Mouse (Mus musculus) embryonic facial prominence, embryonic 12.5 days (tissue): ENCODE data around the gene Cc2d2b. TPM values are rescaled to one million over a fixed set of nuclear protein-coding genes. Genes with fewer than 3 reads are reported as not detected.

Source experiments
- ATAC-seq: fragments of 200-750 bp; cut with Nextera tagmentation; 2 replicates; pipeline ENCODE4 v1.8.0; 2017; ENCODE audit not compliant: insufficient number of reproducible peaks, insufficient read depth, low FRiP score, low TSS enrichment
- H3K27ac ChIP-seq: fragments of 300-500 bp; sonication (generic); 2 replicates; pipeline ENCODE4 v1.5.1; 2016; ENCODE audit warnings: mild to moderate bottlenecking
- H3K27me3 ChIP-seq: fragments of 300-500 bp; sonication (generic); 2 replicates; pipeline ENCODE4 v1.6.1; 2016; ENCODE audit warnings: mild to moderate bottlenecking, moderate library complexity
- H3K36me3 ChIP-seq: fragments of 300-500 bp; sonication (generic); 2 replicates; pipeline ENCODE4 v1.6.1; 2016; ENCODE audit warnings: mild to moderate bottlenecking
- H3K4me1 ChIP-seq: fragments of 300-500 bp; sonication (generic); 2 replicates; pipeline ENCODE4 v1.6.1; 2016
- H3K4me2 ChIP-seq: fragments of 300-500 bp; sonication (generic); replicated peaks from 2 replicates; pipeline ENCODE4 v1.6.1; 2016; ENCODE audit warnings: mild to moderate bottlenecking, moderate library complexity
- H3K4me3 ChIP-seq: fragments of 300-500 bp; sonication (generic); 2 replicates; pipeline ENCODE4 v1.5.1; 2016; ENCODE audit warnings: mild to moderate bottlenecking
- H3K9ac ChIP-seq: fragments of 300-500 bp; sonication (generic); 2 replicates; pipeline ENCODE4 v1.6.1; 2016; ENCODE audit warnings: mild to moderate bottlenecking, moderate library complexity
- H3K9me3 ChIP-seq: fragments of 300-500 bp; sonication (generic); 2 replicates; pipeline ENCODE4 v1.6.1; 2016; ENCODE audit warnings: mild to moderate bottlenecking, moderate library complexity
- WGBS: fragments of 180-500 bp; shearing (Covaris S2); methylation state at CpG from one replicate; pipeline ENCODE4 v1.1.7; 2016; 5-methylcytosine and 5-hydroxymethylcytosine counted together
- polyA plus RNA-seq: library from polyadenylated mRNA; unstranded; fragments of >200 nt; fragmentation: Nextera tagmentation; extraction: Ambion mirVana; gene quantifications from 2 replicates; pipeline ENCODE4 v1.2.1, GENCODE M21; 2016

Cc2d2b gene
- 0.50 and 0.55 TPM in 2 replicates for polyA plus RNA-seq

GRCm38 (mm10) chr19:40748559-40748958, at the start of gene Cc2d2b:
Gene Cc2d2b, plus strand, starts transcription at chr19:40748753.
- H3K36me3 ChIP-seq = no peaks in the 10 kb centered on the region
- H3K4me1 ChIP-seq = no peaks in the 10 kb centered on the region
- H3K9ac ChIP-seq = no peak within 1 kb of the TSS
- peak within 1 kb of the TSS; percentile 27 for H3K4me2 ChIP-seq
- no peak for ATAC-seq
- H3K4me3 ChIP-seq = no peak within 1 kb of the TSS
- no peak within 1 kb of the TSS for H3K27ac ChIP-seq
- H3K27me3 ChIP-seq = no peaks in the 10 kb centered on the region
- 62% methylated on average over 17 of the region's 17 CpGs for WGBS
- H3K9me3 ChIP-seq = no peaks in the 10 kb centered on the region

DNA sequence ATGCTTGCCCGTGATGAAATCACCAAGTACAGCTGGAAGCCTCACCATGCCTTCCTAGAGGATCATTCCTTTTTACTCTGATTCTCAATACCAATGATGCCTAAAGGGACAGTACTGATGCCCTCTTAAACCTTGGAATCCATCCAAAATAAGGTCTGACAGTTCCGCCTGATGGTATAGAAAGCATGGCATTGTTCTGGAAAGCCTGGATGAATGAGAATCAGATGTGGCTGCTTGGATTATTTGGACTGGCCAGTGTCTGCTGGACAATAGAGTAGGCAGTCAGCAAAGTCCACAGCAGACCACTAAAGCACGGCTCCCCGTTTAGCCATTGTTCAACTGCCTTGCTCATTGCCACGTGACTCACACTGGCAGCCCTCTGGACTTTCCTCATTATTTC, 48.7 kb upstream of the Cc2d2b start:
- ATAC-seq = no peak
- 73% methylated on average over 5 of the region's 5 CpGs for WGBS
- H3K36me3 ChIP-seq = no peaks in the 10 kb centered on the region
- no peak overlapping the region for H3K4me2 ChIP-seq
- no peaks in the 10 kb centered on the region for H3K27me3 ChIP-seq
- no peaks in the 10 kb centered on the region for H3K4me1 ChIP-seq
- no peak overlapping the region for H3K4me3 ChIP-seq
- H3K27ac ChIP-seq = no peak overlapping the region
- H3K9me3 ChIP-seq = no peaks in the 10 kb centered on the region
- H3K9ac ChIP-seq = no peak overlapping the region

GRCm38 (mm10) chr19:40702406-40702805, 46.1 kb upstream of the Cc2d2b start:
- H3K9ac ChIP-seq = no peak overlapping the region
- H3K27me3 ChIP-seq = no peaks in the 10 kb centered on the region
- no peaks in the 10 kb centered on the region for H3K9me3 ChIP-seq
- H3K4me1 ChIP-seq = no peaks in the 10 kb centered on the region
- no peak overlapping the region for H3K4me2 ChIP-seq
- 55% methylated on average over 4 of the region's 4 CpGs for WGBS
- no peak overlapping the region for H3K4me3 ChIP-seq
- no peak overlapping the region for H3K27ac ChIP-seq
- no peaks in the 10 kb centered on the region for H3K36me3 ChIP-seq
- no peak for ATAC-seq

DNA sequence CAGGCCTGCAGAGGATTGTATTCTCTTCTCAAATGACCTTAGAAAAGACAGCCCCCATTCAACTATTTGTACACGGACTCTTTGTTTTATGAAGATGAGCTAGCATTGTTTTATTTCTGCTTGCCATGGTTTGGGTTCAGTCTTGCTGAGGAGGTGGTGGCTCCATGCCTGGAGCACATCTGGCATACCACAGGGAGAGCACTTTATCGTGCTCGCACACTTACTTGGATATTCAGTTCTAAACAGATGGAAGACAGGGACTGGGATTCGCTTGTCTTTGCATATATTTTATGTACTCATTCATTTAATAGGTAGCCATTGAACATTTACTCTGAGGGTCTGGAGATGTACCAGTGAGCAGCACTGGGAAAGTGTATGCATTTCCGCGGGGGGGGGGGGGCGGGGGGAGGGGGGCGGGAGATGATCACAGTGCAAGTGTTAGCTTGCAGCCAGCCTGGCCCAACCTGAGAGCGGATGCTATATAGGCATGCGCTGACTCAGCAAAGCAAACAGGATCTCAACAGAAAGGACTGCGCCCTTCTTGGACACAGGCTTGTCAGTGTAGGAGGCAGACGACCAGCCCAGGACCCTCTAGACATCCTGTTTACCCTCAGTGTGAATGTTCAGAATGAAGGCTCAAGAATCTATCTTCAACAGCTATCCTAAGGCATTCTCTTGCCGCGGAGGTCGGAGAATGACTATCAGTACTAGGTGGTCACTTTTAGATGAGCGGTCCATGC, 35.5 kb upstream of the Cc2d2b start:
- WGBS = 80% methylated on average over 16 of the region's 16 CpGs
- no peak overlapping the region for H3K27ac ChIP-seq

GRCm38 (mm10) chr19:40714700-40715099, 33.9 kb upstream of the Cc2d2b start:
- Histone ChIP-seq H3K4me3 (no peak overlapping the region), H3K36me3 (no peaks in the 10 kb centered on the region), H3K9ac (no peak overlapping the region), H3K27ac (no peak overlapping the region), H3K4me2 (no peak overlapping the region), H3K4me1 (no peaks in the 10 kb centered on the region), H3K27me3 (no peaks in the 10 kb centered on the region), H3K9me3 (no peaks in the 10 kb centered on the region)
- no peak for ATAC-seq
- WGBS = 62% methylated on average over 5 of the region's 5 CpGs

More for the DNA sequence above, 35.5 kb upstream of the Cc2d2b start:
- ATAC-seq = no peak
- Histone ChIP-seq H3K4me2 (no peak overlapping the region), H3K4me1 (0 out of 2 replicates have a peak, but pooled peaks cover 3% of the 10 kb centered on the region), H3K27me3 (no peaks in the 10 kb centered on the region), H3K9me3 (no peaks in the 10 kb centered on the region), H3K36me3 (no peaks in the 10 kb centered on the region), H3K9ac (no peak overlapping the region), H3K4me3 (no peak overlapping the region)

DNA sequence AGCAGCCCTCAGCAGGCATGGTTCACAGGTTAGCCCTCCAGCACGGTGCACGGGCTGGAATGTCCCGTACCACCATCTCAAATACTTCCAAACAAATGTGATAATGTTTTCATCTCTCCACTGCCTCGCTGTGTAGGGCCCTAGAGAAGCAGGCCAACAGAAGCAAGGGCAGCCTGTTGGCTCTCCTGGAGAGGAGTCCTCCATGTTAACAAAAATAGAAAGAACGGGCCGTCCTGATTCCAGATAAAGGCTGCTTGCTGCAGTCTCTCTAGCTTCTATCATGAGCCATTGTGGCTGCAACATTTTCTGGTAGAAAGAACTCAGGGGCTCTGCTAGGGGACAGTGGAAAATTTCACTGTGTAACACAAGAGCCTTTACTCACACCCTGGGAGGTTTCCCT, 31.6 kb upstream of the Cc2d2b start:
- H3K4me2 ChIP-seq = no peak overlapping the region
- no peak overlapping the region for H3K4me3 ChIP-seq
- no peaks in the 10 kb centered on the region for H3K9me3 ChIP-seq
- H3K27me3 ChIP-seq = no peaks in the 10 kb centered on the region
- no peak overlapping the region for H3K27ac ChIP-seq
- no peak for ATAC-seq
- no peaks in the 10 kb centered on the region for H3K4me1 ChIP-seq
- no peaks in the 10 kb centered on the region for H3K36me3 ChIP-seq
- 83% methylated on average over 6 of the region's 6 CpGs for WGBS
- H3K9ac ChIP-seq = no peak overlapping the region

GRCm38 (mm10) chr19:40719439-40720105, 29.0 kb upstream of the Cc2d2b start:
- Histone ChIP-seq H3K4me1 (no peaks in the 10 kb centered on the region), H3K4me2 (no peak overlapping the region), H3K36me3 (no peaks in the 10 kb centered on the region), H3K9ac (no peak overlapping the region), H3K27ac (no peak overlapping the region), H3K9me3 (no peaks in the 10 kb centered on the region), H3K4me3 (no peak overlapping the region), H3K27me3 (no peaks in the 10 kb centered on the region)
- no peak for ATAC-seq
- 49% methylated on average over 11 of the region's 11 CpGs for WGBS

DNA sequence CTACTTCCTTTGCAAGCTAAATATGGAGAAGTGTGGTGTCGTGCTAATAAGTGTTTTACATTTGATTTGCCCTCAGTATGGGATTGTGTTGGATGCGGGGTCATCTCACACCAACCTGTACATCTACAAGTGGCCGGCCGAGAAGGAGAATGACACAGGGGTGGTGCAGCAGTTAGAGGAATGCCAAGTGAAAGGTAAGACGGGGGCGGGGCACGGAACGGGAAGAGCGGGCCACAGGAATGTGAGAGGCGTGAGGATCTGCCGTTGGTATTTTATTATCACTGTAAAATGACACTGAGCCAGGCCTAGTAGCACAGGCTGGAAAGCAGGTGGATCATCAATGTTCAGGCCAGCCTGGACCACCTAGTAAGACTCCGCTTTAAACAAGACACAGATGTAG, 28.2 kb upstream of the Cc2d2b start:
- no peak overlapping the region for H3K4me3 ChIP-seq
- ATAC-seq = no peak
- no peaks in the 10 kb centered on the region for H3K4me1 ChIP-seq
- no peaks in the 10 kb centered on the region for H3K36me3 ChIP-seq
- no peak overlapping the region for H3K9ac ChIP-seq
- H3K27ac ChIP-seq = no peak overlapping the region
- H3K9me3 ChIP-seq = no peaks in the 10 kb centered on the region
- 74% methylated on average over 12 of the region's 12 CpGs for WGBS
- H3K27me3 ChIP-seq = no peaks in the 10 kb centered on the region
- no peak overlapping the region for H3K4me2 ChIP-seq

DNA sequence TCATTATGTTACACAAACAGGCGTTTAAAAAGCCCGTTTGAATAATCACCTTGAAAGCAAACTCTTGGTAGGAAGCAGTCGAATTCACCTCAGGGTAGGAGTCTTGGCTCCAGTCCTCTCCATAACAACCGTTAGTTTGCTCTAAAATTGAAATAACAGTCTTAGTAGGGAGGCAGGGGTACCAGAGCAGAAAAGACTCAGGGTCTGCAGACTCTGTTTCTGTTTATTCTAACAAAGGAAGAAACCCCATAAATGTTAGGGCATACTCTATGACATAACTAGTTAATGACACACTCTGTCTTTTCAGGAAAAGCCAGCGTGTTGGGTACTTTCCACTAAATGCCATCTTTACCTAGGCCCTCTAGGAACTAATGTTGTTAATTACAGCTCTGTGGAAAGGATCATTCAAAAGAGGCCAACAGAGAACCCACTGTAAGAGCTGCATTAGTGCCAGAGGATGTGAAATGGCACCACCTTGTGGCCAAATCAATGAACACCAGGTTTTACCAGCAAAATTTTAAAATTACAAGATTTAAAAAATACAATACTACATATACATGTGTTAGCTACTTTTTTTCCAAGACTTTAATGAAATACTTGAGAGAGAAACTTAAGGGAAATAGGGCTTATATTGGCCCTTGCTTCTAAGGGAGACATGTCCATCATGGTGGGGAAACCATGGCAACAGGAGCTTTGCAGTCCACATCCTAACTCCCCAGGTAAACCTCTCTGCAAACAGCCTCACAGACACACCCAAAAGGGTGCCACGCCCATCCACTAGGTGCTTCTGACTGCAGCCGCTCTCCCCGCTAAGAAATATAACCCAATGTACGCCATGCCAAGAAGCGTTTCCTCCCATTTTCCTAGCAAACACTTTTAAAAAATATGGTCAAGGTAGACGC, 26.2 kb upstream of the Cc2d2b start:
- Histone ChIP-seq H3K4me2 (no peak overlapping the region), H3K4me1 (0 out of 2 replicates have a peak, but pooled peaks cover 3% of the 10 kb centered on the region), H3K27me3 (no peaks in the 10 kb centered on the region), H3K27ac (peak overlapping the region; percentile 26; the same call in 1 of the 2 replicates), H3K9ac (no peak overlapping the region), H3K9me3 (no peaks in the 10 kb centered on the region), H3K4me3 (no peak overlapping the region), H3K36me3 (no peaks in the 10 kb centered on the region)
- WGBS = 51% methylated on average over 11 of the region's 11 CpGs
- ATAC-seq = no peak

- Histone ChIP-seq H3K27ac (no peak overlapping the region), H3K4me2 (no peak overlapping the region), H3K27me3 (no peaks in the 10 kb centered on the region), H3K4me3 (no peak overlapping the region), H3K4me1 (peaks cover 3% of the 10 kb centered on the region; the same call in 1 of the 2 replicates), H3K36me3 (no peaks in the 10 kb centered on the region), H3K9ac (no peak overlapping the region), H3K9me3 (no peaks in the 10 kb centered on the region)
- no peak for ATAC-seq
- 61% methylated on average over 10 of the region's 10 CpGs for WGBS
Observed at GRCm38 (mm10) chr19:40723516-40723915, 25.0 kb upstream of the Cc2d2b start.

- Histone ChIP-seq H3K4me1 (peaks cover 6% of the 10 kb centered on the region; the same call in 1 of the 2 replicates), H3K4me2 (no peak overlapping the region), H3K27me3 (no peaks in the 10 kb centered on the region), H3K9me3 (no peaks in the 10 kb centered on the region), H3K4me3 (no peak overlapping the region), H3K36me3 (no peaks in the 10 kb centered on the region), H3K9ac (no peak overlapping the region), H3K27ac (no peak overlapping the region; the same call in 1 of the 2 replicates)
- no peak for ATAC-seq
- 59% methylated on average over 4 of the region's 4 CpGs for WGBS
Observed at GRCm38 (mm10) chr19:40726148-40726547, 22.4 kb upstream of the Cc2d2b start.
